Mouse (Mus musculus): ENCODE results near the gene Cyp39a1.

Cyp39a1 gene

DNA sequence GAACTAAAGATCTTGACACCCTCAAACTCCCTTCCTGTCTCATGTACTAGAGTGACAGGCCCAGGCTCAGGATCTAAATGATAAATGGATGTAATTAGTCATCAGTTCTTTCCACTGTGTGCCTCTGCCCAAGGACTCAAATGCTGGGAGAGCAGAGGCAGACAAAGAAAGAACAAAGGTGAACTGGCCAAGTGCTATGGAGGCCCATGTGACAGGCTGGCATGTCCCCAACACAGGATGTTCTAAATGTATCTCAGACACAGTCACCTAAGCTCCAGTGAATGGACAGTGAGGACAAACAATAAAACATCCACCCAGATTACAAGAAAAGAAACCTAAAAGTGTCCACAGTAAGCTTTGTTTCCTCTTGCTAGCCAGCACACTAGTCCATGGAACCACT is 122.2 kb downstream of the Cyp39a1 start:
- DNase-seq: peak; percentile 28

DNA sequence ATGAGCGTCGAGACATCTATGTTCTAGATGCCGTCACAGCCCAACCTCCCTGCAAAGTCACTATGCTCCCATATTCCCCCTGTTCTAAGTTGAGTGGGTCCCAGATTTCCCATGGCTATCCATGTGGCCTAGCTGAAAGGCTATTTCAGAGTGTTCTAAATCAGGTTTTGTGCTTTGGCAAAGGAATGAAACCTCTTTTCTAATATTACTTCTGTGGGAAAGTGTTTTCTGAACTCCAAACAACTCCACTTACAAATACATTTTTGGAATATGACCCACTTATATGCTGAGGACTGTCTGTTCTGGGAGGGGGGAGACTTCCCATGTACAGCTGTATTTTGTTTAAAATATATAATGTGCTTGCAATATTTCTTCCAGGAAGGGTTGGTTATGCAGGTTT is 124.5 kb downstream of the Cyp39a1 start:
- no peak for DNase-seq

DNA sequence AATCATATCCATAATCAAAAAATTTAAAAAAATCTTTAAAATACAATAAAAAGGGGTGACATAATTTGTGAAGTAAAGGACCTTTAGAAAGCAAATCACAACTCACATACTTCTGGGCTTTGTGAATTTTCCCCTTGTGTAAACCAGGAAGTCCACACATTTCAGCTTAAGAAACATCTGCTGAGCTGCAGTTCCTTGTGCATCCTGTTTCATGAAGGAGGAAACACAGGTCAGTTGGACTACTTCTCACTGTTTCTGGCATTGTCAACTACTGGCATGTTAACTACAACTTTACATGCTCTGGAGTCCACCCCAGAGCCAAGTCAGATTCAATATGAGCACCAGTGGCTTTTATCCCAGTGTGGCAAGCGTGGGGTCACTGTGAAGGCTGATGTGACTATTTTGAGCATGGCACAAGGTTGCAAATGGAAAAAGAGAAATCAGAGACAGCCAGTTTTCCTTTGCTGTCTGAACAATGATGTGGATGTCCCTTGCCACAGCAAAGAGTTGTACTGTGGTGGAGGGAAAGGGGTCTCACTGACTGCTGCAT is 127.6 kb downstream of the Cyp39a1 start:
- peak; percentile 17 for DNase-seq
